Mouse (Mus musculus) embryonic facial prominence, embryonic 11.5 days (tissue): ENCODE measurements around the gene Wdr17. TPM values are rescaled to one million over a fixed set of nuclear protein-coding genes. Genes with fewer than 3 reads are reported as not detected.
A peak's percentile ranks its signal among the peaks of the same experiment; 100 is the strongest.
"Not testable (repeated sequence)": the region's sequence is repeated elsewhere in the genome, so short reads cannot be mapped to it uniquely, and the experiment has no call there.

Experiments used
- ATAC-seq: fragments of 200-750 bp; cut with Nextera tagmentation; replicated peaks from 2 replicates; pipeline ENCODE4 v1.8.0; 2017; ENCODE audit warnings: low read depth; ENCODE audit not compliant: insufficient number of reproducible peaks, low FRiP score, low TSS enrichment
- DNase-seq: peaks from one replicate; pipeline ENCODE4 v3.0.0-alpha.2; 2015; ENCODE audit warnings: low spot score
- H3K27ac ChIP-seq: fragments of 300-500 bp; sonication (generic); replicated peaks from 2 replicates; pipeline ENCODE4 v1.5.1; 2014; ENCODE audit warnings: mild to moderate bottlenecking, low read depth, low read length, control low read depth
- H3K27me3 ChIP-seq: fragments of 300-500 bp; sonication (generic); 2 replicates; pipeline ENCODE4 v1.6.1; 2014; ENCODE audit warnings: mild to moderate bottlenecking, low read length, moderate library complexity, mixed read lengths; ENCODE audit not compliant: control insufficient read depth, insufficient read depth
- H3K36me3 ChIP-seq: fragments of 300-500 bp; sonication (generic); replicated peaks from 2 replicates; pipeline ENCODE4 v1.6.1; 2014; ENCODE audit warnings: low read depth, mild to moderate bottlenecking, low read length, moderate library complexity, mixed read lengths; ENCODE audit not compliant: control insufficient read depth, insufficient read depth
- H3K4me1 ChIP-seq: fragments of 300-500 bp; sonication (generic); 2 replicates; pipeline ENCODE4 v1.6.1; 2014; ENCODE audit warnings: low read length, mixed read lengths; ENCODE audit not compliant: control insufficient read depth, insufficient read depth
- H3K4me2 ChIP-seq: fragments of 300-500 bp; sonication (generic); 2 replicates; pipeline ENCODE4 v1.6.1; 2014; ENCODE audit warnings: low read depth, mild to moderate bottlenecking, control low read depth, low read length, moderate library complexity
- H3K4me3 ChIP-seq: fragments of 300-500 bp; sonication (generic); 2 replicates; pipeline ENCODE4 v1.5.1; 2014; ENCODE audit warnings: low read depth, low read length, control low read depth
- H3K9ac ChIP-seq: fragments of 300-500 bp; sonication (generic); replicated peaks from 2 replicates; pipeline ENCODE4 v1.6.1; 2014; ENCODE audit warnings: mild to moderate bottlenecking, control low read depth, low read length
- H3K9me3 ChIP-seq: fragments of 300-500 bp; sonication (generic); replicated peaks from 2 replicates; pipeline ENCODE4 v1.6.1; 2016; ENCODE audit warnings: mild to moderate bottlenecking, low read length, inconsistent platforms, mixed read lengths; ENCODE audit not compliant: control insufficient read depth
- WGBS: fragments of 180-500 bp; shearing (Covaris S2); extraction: QIAGEN DNeasy Blood & Tissue Kit; methylation state at CpG from one replicate; pipeline ENCODE4 v1.1.7; 2014; 5-methylcytosine and 5-hydroxymethylcytosine counted together
- polyA plus RNA-seq: library from polyadenylated mRNA; unstranded; fragments of >200 nt; fragmentation: Nextera tagmentation; extraction: Ambion mirVana; gene quantifications from 2 replicates; pipeline ENCODE4 v1.2.1, GENCODE M21; 2014

Gene Wdr17
- polyA plus RNA-seq, 1 experiment from 2014 or later: 2.3 TPM

DNA sequence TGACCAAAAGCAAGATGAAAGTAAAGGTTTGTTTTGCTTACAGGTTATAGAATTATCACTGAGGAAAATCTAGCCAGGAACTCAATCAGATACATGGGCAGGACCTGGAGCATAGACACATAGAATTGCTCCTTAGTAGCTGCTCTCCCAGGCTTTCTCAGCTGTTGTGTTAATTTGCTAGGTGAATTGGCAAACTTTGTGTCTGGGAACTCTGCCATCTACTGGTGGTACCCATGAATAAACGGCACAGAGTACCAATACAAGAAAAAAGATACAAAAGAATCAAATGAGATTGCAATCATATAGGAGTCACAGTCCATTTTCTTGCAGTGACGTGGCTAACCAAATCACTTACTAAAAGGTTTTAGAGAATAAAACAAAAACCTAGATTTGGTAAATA, 181.2 kb downstream of the Wdr17 start:
- Histone ChIP-seq H3K4me3 (no peak overlapping the region), H3K9me3 (no peaks in the 10 kb centered on the region), H3K9ac (no peak overlapping the region), H3K4me2 (no peak overlapping the region), H3K36me3 (no peaks in the 10 kb centered on the region), H3K27ac (no peak overlapping the region), H3K27me3 (no peaks in the 10 kb centered on the region), H3K4me1 (no peaks in the 10 kb centered on the region)
- DNase-seq (peak; percentile 51), ATAC-seq (no peak)
- 61% methylated on average over 2 of the region's 2 CpGs for WGBS

DNA sequence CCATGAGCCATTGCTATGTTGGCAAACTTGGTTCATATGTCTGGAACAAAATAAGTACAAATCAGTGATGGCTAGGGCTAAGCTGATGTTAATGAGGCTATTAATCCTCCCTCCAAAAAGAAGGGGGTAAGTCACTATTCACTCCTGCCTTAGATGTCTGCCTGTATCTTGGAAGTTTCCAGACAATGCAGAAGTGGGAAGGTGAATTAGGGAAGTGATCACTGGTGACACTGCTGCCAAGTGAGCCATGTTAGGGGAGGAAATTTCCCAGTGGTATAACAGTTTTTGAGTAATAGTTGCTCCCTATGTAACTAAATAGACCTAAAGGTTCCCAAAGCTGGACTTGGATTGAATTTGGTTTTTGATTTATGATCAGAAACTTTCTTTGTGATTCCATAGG, 215.2 kb downstream of the Wdr17 start:
- DNase-seq (no peak), ATAC-seq (no peak)
- Histone ChIP-seq H3K36me3 (no peaks in the 10 kb centered on the region), H3K27ac (no peak overlapping the region), H3K9me3 (no peaks in the 10 kb centered on the region), H3K27me3 (no peaks in the 10 kb centered on the region), H3K9ac (no peak overlapping the region), H3K4me2 (no peak overlapping the region), H3K4me1 (no peaks in the 10 kb centered on the region), H3K4me3 (no peak overlapping the region)

DNA sequence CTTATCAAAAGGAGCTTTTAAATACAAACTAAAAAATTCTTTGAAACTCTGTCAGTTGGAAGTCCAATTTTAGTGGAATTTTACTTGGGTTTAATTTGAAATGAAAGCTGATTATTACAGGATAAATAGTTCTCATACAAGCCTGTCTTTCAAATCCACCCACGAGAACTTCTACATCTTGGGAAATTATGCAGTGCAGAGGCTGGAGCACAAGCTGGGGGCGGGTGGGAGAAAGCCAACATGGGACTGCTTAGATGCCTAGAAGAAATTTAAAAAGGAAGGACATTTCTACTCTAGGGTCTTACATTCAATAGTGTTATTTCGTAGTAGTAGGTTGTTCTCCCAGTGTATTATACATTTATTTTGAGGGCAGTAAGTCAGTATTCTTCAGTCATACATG, 219.2 kb downstream of the Wdr17 start:
- 80% methylated on average over 3 of the region's 3 CpGs for WGBS
- no peaks in the 10 kb centered on the region for H3K36me3 ChIP-seq
- H3K9me3 ChIP-seq: no peaks in the 10 kb centered on the region
- no peaks in the 10 kb centered on the region for H3K4me1 ChIP-seq
- H3K4me3 ChIP-seq: no peak overlapping the region
- H3K27me3 ChIP-seq: no peaks in the 10 kb centered on the region
- no peak overlapping the region for H3K27ac ChIP-seq
- ATAC-seq: no peak
- no peak for DNase-seq
- H3K4me2 ChIP-seq: no peak overlapping the region
- no peak overlapping the region for H3K9ac ChIP-seq

DNA sequence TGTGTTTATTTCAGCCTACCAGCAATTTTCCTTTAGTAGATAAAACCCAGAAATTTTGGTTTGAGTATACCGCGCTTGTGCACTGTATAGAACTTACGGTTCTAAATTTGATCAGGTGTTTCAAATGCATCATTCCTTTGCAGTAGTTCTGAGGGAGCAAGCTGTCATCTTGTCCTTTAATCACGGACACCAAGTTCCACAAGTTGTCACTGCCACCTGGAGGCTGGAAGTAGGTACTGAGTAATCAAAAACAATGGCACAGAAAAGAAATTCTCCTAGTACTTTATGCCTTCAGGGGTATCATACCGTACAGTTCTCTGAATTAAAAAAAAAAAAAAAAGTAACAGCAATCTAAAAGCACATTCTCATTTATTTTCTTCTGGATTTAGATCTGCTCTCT, 226.3 kb downstream of the Wdr17 start:
- H3K9me3 ChIP-seq: no peaks in the 10 kb centered on the region
- no peak overlapping the region for H3K4me3 ChIP-seq
- no peak overlapping the region for H3K9ac ChIP-seq
- no peak overlapping the region for H3K4me2 ChIP-seq
- no peaks in the 10 kb centered on the region for H3K4me1 ChIP-seq
- ATAC-seq (no peak), DNase-seq (peak; percentile 69)
- no peaks in the 10 kb centered on the region for H3K27me3 ChIP-seq
- WGBS: 31% methylated on average over 5 of the region's 5 CpGs
- no peak overlapping the region for H3K27ac ChIP-seq
- H3K36me3 ChIP-seq: no peaks in the 10 kb centered on the region

DNA sequence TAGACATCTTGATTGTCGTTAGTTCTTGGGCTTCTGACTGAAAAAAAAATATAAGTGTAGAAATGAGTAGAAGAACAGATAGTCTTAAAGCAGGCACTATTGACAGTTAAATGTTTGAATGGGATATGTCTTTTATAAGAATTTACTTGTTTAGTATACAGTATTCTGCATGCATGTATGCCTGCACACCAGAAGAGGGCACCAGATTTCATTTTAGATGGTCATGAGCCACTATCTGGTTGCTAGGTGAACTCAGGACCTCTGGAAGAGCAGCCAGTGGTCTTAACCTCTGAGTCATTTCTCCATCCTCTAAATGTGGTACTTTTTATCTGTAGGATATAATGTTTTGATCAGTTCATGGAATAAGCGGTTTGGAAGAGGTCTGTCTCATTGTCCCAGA, 227.3 kb downstream of the Wdr17 start:
- no peak overlapping the region for H3K4me2 ChIP-seq
- 86% methylated on average over 2 of the region's 2 CpGs for WGBS
- no peaks in the 10 kb centered on the region for H3K36me3 ChIP-seq
- H3K4me3 ChIP-seq: no peak overlapping the region
- H3K9me3 ChIP-seq: no peaks in the 10 kb centered on the region
- DNase-seq (no peak), ATAC-seq (no peak)
- H3K4me1 ChIP-seq: no peaks in the 10 kb centered on the region
- H3K27ac ChIP-seq: no peak overlapping the region
- no peaks in the 10 kb centered on the region for H3K27me3 ChIP-seq
- H3K9ac ChIP-seq: no peak overlapping the region

DNA sequence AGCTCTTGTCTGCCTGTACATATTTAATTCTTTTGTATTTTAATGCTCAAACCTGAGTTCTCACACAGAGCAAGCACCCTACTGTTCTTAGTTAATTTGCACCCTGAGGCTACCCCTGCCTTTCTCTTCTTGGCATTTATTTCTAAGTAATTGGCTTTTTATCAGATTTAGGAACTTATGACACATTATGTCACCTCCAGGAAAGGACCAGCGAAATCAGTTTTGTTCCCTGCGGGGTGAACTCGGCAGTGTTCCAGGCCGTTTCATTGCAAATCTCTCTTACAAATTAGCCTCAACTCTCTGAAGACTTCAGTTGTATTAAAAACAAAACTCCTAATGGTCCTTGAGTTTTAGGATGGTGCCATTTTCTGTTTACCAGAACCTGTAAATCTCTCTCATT, 248.3 kb downstream of the Wdr17 start:
- Histone ChIP-seq H3K4me1 (no peaks in the 10 kb centered on the region), H3K27ac (no peak overlapping the region), H3K9ac (no peak overlapping the region), H3K27me3 (no peaks in the 10 kb centered on the region), H3K9me3 (no peaks in the 10 kb centered on the region), H3K4me3 (no peak overlapping the region), H3K36me3 (no peaks in the 10 kb centered on the region), H3K4me2 (no peak overlapping the region)
- ATAC-seq (no peak), DNase-seq (no peak)
- 72% methylated on average over 4 of the region's 4 CpGs for WGBS

DNA sequence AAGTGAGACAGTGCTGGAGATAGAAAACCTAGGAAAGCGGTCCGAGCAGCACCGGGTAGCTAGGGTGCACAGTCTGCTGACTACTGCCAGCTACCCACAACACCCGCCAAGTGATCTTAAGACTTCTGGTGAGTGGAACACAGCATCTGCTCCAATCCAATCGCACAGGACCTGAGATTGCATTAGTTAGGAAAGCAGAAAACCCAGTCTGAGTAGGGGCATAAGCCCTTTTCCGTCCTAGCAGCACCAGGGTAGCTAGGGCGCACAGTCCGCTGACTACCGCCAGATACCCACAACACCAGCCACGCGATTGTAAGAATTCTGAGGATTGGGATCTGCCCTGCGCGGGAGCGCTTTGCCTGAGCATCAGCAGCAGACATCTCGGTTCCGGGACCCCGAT, 270.3 kb downstream of the Wdr17 start:
- H3K4me3 ChIP-seq: not testable (repeated sequence)
- 84% methylated on average over 17 of the region's 17 CpGs for WGBS

DNA sequence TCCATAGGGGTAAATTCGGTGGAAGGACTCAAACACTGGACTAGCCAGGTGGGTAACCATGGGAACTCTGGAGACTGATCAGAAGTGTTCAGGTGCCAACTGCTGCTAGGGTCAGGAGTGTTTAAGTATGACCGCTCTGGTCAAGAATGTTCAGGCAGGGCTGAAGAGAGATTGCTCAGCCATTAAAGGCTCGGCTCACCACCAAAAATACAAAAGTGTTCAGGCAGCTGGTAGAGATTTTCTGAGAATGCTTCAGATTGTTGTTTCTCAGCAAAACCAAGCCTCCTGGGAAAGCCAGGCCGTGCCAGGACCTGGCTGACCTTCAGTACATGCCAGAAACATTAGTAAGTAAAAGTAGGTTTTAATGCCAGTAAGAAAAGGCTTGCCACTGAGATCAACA, 276.7 kb downstream of the Wdr17 start:
- no peak overlapping the region for H3K9ac ChIP-seq
- ATAC-seq (no peak), DNase-seq (no peak)
- H3K36me3 ChIP-seq: no peaks in the 10 kb centered on the region
- no peak overlapping the region for H3K4me2 ChIP-seq
- no peak overlapping the region for H3K27ac ChIP-seq
- H3K4me3 ChIP-seq: no peak overlapping the region
- no peaks in the 10 kb centered on the region for H3K4me1 ChIP-seq
- WGBS: 63% methylated on average over 4 of the region's 4 CpGs
- no peaks in the 10 kb centered on the region for H3K9me3 ChIP-seq
- no peaks in the 10 kb centered on the region for H3K27me3 ChIP-seq

More for the DNA sequence above, 270.3 kb downstream of the Wdr17 start:
- not testable (repeated sequence) for H3K36me3 ChIP-seq, H3K27me3 ChIP-seq, H3K9ac ChIP-seq, ATAC-seq, H3K9me3 ChIP-seq, DNase-seq, H3K4me2 ChIP-seq, H3K4me1 ChIP-seq, H3K27ac ChIP-seq

DNA sequence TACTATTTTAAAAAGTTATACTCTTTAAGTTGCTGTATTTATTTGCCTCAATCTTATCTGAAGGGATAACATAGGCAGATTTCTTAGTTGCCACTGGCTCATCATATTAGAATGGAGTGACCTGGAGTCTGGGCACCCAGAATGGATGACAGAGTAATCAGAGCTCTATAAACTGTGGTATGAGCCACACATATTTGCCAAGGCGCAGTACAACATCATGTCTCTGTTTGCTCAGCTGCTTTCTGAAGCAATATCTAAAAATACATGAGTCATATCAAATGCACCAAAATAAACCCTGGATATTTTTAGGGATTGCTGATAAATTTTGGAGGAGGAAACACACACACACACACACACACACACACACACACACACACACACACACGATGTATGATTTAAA, 277.6 kb downstream of the Wdr17 start:
- no peak for DNase-seq
- H3K27me3 ChIP-seq: no peaks in the 10 kb centered on the region
- H3K9ac ChIP-seq: no peak overlapping the region
- H3K4me1 ChIP-seq: no peaks in the 10 kb centered on the region
- H3K4me2 ChIP-seq: no peak overlapping the region
- WGBS: 90% methylated on average over 2 of the region's 2 CpGs
- H3K9me3 ChIP-seq: no peaks in the 10 kb centered on the region
- no peak overlapping the region for H3K27ac ChIP-seq
- ATAC-seq: no peak
- no peaks in the 10 kb centered on the region for H3K36me3 ChIP-seq
- no peak overlapping the region for H3K4me3 ChIP-seq
